Mouse (Mus musculus): Measurements from ENCODE around the gene Chil6.
A peak's percentile ranks its signal among the peaks of the same experiment; 100 is the strongest.

Chil6 gene

GRCm38 (mm10) chr3:106406082-106406481 is at the start of gene Chil6:
Gene Chil6 (minus strand): TSS chr3:106406182.
- no peak for DNase-seq (ENCODE audit: low read depth, low spot score)

- DNase-seq (ENCODE audit: low read depth, low spot score) = no peak
Observed at GRCm38 (mm10) chr3:106452616-106453015, 46.6 kb upstream of the Chil6 start.

- no peak for DNase-seq (ENCODE audit: low read depth, low spot score)
Observed at GRCm38 (mm10) chr3:106449567-106449966, 43.6 kb upstream of the Chil6 start.

GRCm38 (mm10) chr3:106448995-106449394 is 43.0 kb upstream of the Chil6 start:
- DNase-seq (ENCODE audit: low read depth, low spot score) = no peak

GRCm38 (mm10) chr3:106448571-106448970 is 42.6 kb upstream of the Chil6 start:
- DNase-seq (ENCODE audit: low read depth, low spot score) = peak; percentile 29

All from embryo, embryonic 11.5 days (tissue).